Mouse (Mus musculus): ENCODE measurements at regions not wholly inside any gene's neighbourhood (a gene's known extent, or its start where the extent isn't known, plus 50 kb on each side); places are given as distances from the start of the nearest gene placed in this dataset.

GRCm38 (mm10) chr11:20985069-20985759 is 105.9 kb upstream of the Peli1 start:
- no peak for DNase-seq (ENCODE audit: low spot score in 2 of 2)

- DNase-seq (ENCODE audit: low spot score in 2 of 2) = no peak
These were observed 105.3 kb upstream of the Peli1 start for GRCm38 (mm10) chr11:20985771-20986170.

GRCm38 (mm10) chr11:20987171-20987815 is 103.8 kb upstream of the Peli1 start:
- no peak for DNase-seq (ENCODE audit: low spot score in 2 of 2)

DNA sequence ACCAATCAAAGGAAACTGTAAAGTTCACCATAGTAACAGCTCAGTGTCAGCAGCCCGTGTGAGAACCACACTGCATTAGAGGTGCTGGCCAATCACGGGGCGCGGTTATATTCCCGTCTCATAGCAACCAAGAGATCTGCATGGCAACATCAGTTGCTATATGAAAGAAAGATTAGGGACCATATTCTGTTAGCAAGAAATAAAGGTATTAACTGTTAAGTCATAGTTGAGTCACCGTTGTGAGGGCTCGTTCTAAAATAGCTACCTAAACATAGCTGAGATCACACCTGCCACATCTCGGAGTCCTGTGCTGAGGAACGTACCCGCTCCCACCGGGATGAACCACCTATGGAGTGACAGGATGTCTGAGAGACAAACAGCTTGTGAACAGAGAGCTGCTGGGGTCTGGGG is 103.2 kb upstream of the Peli1 start:
- peak; percentile 84 to 87 for DNase-seq (ENCODE audit: low spot score in 2 of 2)

- no peak for DNase-seq (ENCODE audit: low spot score in 2 of 2)
These were observed 102.2 kb upstream of the Peli1 start for GRCm38 (mm10) chr11:20988871-20989270.

GRCm38 (mm10) chr11:20993580-20993979 is 97.5 kb upstream of the Peli1 start:
- DNase-seq (ENCODE audit: low spot score in 2 of 2) = no peak

- DNase-seq (ENCODE audit: low spot score in 2 of 2) = no peak
These were observed 89.7 kb upstream of the Peli1 start for GRCm38 (mm10) chr11:21001400-21001799.

GRCm38 (mm10) chr11:21007222-21007621 is 83.9 kb upstream of the Peli1 start:
- DNase-seq (ENCODE audit: low spot score in 2 of 2) = no peak

DNA sequence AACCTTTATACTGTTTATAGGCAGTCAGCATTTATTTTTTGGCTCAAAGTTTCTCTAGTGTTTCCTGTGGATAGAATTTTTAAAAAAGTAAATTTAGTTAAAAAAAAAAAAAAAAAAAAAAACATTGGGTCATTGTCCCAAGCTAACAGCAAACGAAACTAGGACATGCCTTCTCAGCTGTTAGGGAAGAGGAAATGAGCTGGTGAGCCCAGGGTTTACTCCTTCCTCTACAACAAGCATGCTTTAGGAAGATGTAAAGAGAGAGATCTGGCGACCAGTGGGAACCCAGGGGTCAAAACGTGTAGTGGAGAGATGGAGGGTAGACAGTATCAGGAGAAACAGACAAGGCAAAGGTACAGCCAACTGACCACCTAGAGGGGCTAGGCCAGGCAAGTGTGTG is 81.6 kb upstream of the Peli1 start:
- no peak for DNase-seq (ENCODE audit: low spot score in 2 of 2)

DNA sequence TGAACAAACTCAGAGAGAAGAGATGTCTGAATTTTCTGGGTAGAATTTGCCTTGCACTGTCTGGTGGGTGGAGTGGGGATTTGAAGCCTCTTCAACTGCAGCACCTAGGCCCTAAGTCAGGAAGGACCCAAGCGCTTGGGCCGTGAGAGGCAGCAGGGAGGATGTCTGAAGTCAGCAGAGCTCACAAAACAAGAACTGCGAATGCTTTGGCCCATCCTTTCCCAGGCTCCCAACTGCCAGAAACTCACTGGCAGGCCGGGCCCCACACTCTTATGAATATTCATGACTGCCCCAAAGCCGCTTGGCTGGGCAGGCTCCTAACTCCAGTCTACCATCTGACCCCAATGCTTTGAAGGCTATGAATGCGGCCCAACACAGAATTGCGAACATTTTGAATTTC is 80.2 kb upstream of the Peli1 start:
- DNase-seq (ENCODE audit: low spot score in 2 of 2) = peak in 1 of 2 experiments; percentile 22

DNA sequence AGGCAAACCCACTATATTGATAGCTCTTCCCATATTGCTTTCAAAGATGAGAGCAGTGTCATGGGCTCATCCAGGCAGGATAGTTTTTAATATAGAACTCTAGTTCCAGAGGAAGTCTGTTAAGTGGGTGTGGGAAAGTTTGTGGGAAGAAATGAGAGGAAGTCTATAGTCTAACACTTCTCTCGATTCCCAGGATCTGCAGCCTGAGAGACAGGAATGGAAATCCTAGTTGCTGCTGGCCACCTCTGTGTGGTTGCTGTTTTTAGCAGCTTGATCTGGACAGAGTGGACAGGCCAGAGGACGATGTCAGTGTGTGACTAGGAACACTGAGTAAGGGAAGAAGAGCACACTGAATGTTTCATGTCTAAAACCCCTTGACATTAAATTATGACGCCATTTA is 76.8 kb upstream of the Peli1 start:
- no peak for DNase-seq (ENCODE audit: low spot score in 2 of 2)

- no peak for DNase-seq (ENCODE audit: low spot score in 2 of 2)
These were observed 75.6 kb upstream of the Peli1 start for GRCm38 (mm10) chr11:21015536-21015935.

- no peak for DNase-seq (ENCODE audit: low spot score in 2 of 2)
These were observed 74.9 kb upstream of the Peli1 start for GRCm38 (mm10) chr11:21016133-21016746.

GRCm38 (mm10) chr11:21016791-21017329 is 74.2 kb upstream of the Peli1 start:
- no peak for DNase-seq (ENCODE audit: low spot score in 2 of 2)

DNA sequence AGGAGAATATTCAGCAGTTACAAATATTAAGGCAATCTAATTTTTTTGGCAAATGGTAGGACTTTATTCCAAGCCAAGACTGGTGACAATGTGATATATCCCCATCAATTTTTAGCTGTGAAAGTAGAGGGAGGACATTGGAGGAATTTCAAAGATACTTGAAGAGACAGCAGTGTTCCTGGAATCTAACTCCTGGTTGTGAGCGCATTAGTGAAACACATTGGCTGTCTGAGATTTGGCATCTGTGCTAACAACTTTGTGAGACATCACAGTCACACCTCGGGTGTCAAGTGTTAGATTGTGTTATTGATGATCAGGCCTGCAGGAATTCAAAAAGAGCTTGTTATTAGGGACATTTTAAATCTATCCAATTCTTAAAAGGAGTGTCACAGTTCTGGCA is 71.3 kb upstream of the Peli1 start:
- peak in 1 of 2 experiments; percentile 12 for DNase-seq (ENCODE audit: low spot score in 2 of 2)

- no peak for DNase-seq (ENCODE audit: low spot score in 2 of 2)
These were observed 67.0 kb upstream of the Peli1 start for GRCm38 (mm10) chr11:21024111-21024510.

DNA sequence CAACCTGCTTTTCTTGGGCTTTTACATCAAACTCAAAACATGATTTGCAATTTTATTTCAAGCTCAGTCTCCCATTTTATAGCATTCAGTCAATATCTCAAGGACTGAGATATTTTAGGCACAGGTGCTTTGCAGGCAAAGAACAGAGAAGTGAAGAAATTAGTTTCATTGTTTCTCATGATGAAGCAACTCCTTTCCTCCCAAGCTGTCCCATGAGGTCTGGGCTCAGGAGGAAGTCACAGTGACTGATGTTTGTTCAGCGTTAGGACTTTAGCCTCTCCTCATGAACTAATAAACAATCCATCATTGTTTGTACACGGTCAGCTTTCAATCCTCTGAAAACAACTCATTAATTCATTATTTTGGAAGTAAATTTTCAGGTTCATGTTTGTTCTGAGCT is 66.6 kb upstream of the Peli1 start:
- DNase-seq (ENCODE audit: low spot score in 2 of 2) = no peak

DNA sequence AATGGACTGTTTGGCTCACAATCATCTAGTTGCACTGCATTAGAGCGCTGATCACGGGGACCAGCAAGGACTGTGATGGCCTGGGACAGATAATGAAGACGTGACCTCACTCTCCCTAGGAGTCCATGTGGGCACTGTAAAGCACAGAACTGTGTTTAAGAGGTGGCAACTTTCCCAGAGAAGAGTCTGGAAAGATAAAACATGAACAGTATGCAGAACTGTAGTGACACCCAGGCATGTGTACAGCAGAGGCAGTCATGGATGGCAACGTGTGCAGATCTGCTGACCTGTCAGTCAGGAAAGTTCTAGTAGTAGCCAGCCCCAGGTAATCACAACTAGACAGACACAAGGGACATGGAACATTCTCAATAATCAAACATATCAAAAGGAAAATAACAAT is 63.8 kb upstream of the Peli1 start:
- DNase-seq (ENCODE audit: low spot score in 2 of 2) = no peak

DNA sequence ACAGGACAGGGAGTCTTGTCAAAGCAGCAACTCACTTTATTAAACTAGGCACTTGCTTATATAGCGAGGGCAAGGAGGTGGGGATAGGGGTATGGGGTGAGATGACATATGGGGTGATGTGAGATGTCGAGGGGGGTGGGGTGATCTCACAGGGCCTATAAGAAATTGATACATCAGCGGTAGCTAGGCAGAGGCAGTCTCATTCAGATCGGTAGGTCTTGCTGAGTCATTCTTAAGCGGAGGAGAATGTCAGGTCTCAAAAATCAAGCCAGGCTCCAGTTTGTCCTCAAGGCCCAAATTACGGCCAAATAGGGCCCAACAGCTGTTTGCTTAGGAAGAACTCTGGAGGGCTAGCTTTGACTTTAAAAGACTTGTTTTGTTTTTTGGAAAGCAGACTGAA is 60.7 kb upstream of the Peli1 start:
- DNase-seq (ENCODE audit: low spot score in 2 of 2) = no peak

DNA sequence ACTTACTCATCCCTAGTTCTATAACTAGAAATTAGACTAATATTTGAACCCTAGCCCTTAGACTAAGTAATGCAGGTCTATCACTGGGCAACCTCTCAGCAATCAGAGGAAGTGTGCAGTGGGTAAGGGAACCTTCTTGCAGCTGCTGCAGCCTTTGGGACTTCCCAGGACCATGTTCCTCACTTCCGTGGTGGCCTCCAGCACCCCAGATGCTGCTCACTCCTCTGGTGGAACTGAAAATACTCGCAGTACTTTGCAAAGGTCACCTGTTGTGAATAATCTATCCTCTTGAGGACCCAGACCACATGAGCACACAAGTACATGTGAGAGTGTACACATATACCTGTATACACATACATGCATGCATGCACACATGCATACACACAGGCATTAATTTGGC is 59.3 kb upstream of the Peli1 start:
- no peak for DNase-seq (ENCODE audit: low spot score in 2 of 2)

- DNase-seq (ENCODE audit: low spot score in 2 of 2) = no peak
These were observed 57.8 kb upstream of the Peli1 start for GRCm38 (mm10) chr11:21033234-21033822.

DNA sequence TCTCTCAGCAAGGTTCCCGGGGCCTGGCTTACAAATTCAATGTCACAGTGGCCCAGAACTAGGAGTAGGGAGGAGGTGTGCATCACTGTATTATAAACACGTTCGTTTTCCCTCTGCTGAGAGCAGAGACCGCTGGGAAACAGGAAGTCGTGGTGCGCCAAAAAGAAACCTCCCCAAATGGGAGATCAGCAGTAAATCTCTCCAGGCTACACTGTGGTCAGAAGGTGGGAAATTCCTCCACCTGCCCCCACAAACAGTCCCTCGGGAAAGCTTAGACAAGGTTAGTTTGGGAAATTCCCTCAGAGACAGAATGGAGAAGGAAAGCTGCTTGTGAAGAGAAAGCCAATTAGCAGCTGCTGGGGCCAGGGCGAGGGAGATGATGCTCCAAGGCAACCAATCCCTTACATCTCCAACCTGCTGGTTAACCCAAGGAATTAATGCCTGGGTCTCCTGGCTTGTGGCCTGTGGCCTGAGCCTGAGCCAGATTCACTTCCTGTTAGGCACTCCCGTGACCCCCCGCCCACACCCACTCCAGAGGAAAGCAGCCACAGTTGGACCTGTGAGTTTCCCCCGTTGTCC is 57.2 kb upstream of the Peli1 start:
- DNase-seq (ENCODE audit: low spot score in 2 of 2) = peak in 1 of 2 experiments; percentile 26

Data from left cerebral cortex, adult 9 months (tissue).